Mouse (Mus musculus): Measurements from ENCODE around the gene Lhx2.

GRCm38 (mm10) chr2:38377254-38377653, 38.2 kb downstream of the Lhx2 start:
- no peak for TF ChIP-seq CTCF (IDR thresholded peaks at IDR 0.05; ENCODE audit: extremely low read depth, insufficient read depth, low read length)
- no peak for TF ChIP-seq POLR2A (IDR thresholded peaks at IDR 0.05; ENCODE audit: extremely low read depth, insufficient read depth, low read length)
